Mouse (Mus musculus): ENCODE measurements around the gene Ubald2. TPM values are rescaled to one million over a fixed set of nuclear protein-coding genes. Genes with fewer than 3 reads are reported as not detected.
A peak's percentile ranks its signal among the peaks of the same experiment; 100 is the strongest.
"Not testable (repeated sequence)": the region's sequence is repeated elsewhere in the genome, so short reads cannot be mapped to it uniquely, and the experiment has no call there.

Gene Ubald2
- 10 to 100 TPM; 37.4 to 38.0 TPM for total RNA-seq (2021)

GRCm38 (mm10) chr11:116433356-116434286 lies at the start of gene Ubald2:
Gene Ubald2 (plus strand): TSS chr11:116434094.
- DNase-seq: peak; percentile 98 to 100

- no peak for DNase-seq
Observed at GRCm38 (mm10) chr11:116384171-116384570, 49.7 kb upstream of the Ubald2 start.

- no peak for DNase-seq
Observed at GRCm38 (mm10) chr11:116385999-116386398, 47.9 kb upstream of the Ubald2 start.

GRCm38 (mm10) chr11:116387086-116388071 lies 46.5 kb upstream of the Ubald2 start:
- no peak for DNase-seq

- DNase-seq: no peak
Observed at GRCm38 (mm10) chr11:116388841-116389480, 44.9 kb upstream of the Ubald2 start.

- DNase-seq: no peak
Observed at GRCm38 (mm10) chr11:116394769-116395168, 39.1 kb upstream of the Ubald2 start.

GRCm38 (mm10) chr11:116396276-116396933 lies 37.5 kb upstream of the Ubald2 start:
- no peak for DNase-seq

GRCm38 (mm10) chr11:116396934-116397330 lies 37.0 kb upstream of the Ubald2 start:
- no peak for DNase-seq

GRCm38 (mm10) chr11:116397517-116398347 lies 36.2 kb upstream of the Ubald2 start:
- DNase-seq: no peak

GRCm38 (mm10) chr11:116398348-116398677 lies 35.6 kb upstream of the Ubald2 start:
- no peak for DNase-seq

GRCm38 (mm10) chr11:116400560-116400959 lies 33.3 kb upstream of the Ubald2 start:
- no peak for DNase-seq

GRCm38 (mm10) chr11:116405601-116406000 lies 28.3 kb upstream of the Ubald2 start:
- DNase-seq: no peak

- DNase-seq: no peak
Observed at GRCm38 (mm10) chr11:116406231-116406728, 27.6 kb upstream of the Ubald2 start.

GRCm38 (mm10) chr11:116409008-116409407 lies 24.9 kb upstream of the Ubald2 start:
- no peak for DNase-seq

- DNase-seq: not testable (repeated sequence)
Observed at GRCm38 (mm10) chr11:116410415-116410814, 23.5 kb upstream of the Ubald2 start.

GRCm38 (mm10) chr11:116411582-116411981 lies 22.3 kb upstream of the Ubald2 start:
- no peak for DNase-seq

GRCm38 (mm10) chr11:116412028-116412827 lies 21.7 kb upstream of the Ubald2 start:
- no peak for DNase-seq

- DNase-seq: peak; percentile 88
Observed at GRCm38 (mm10) chr11:116412904-116413630, 20.8 kb upstream of the Ubald2 start, which contains the start of gene Rnf157. Gene Rnf157 (minus strand): TSS chr11:116413032.

- DNase-seq: no peak
Observed at GRCm38 (mm10) chr11:116413631-116414022, 20.3 kb upstream of the Ubald2 start.

Data from layer of hippocampus, postnatal 36 days (tissue).